Mouse (Mus musculus) myocyte (in vitro differentiated cells): ENCODE measurements around the gene Lamb3. TPM values are rescaled to one million over a fixed set of nuclear protein-coding genes. Genes with fewer than 3 reads are reported as not detected.

Experiments
- H3K27me3 ChIP-seq: one replicate; pipeline ENCODE4 v1.6.1; 2011; ENCODE audit not compliant: control insufficient read depth, insufficient read depth, insufficient read length
- H3K36me3 ChIP-seq: one replicate; pipeline ENCODE4 v1.6.1; 2011; ENCODE audit not compliant: control insufficient read depth, insufficient read depth
- H3K4me2 ChIP-seq: one replicate; pipeline ENCODE4 v1.6.1; 2011; ENCODE audit warnings: low read depth, control low read depth
- H3K4me3 ChIP-seq: one replicate; pipeline ENCODE4 v1.5.1; 2011; ENCODE audit warnings: mild to moderate bottlenecking, control low read depth, moderate library complexity
- H3K79me2 ChIP-seq: one replicate; pipeline ENCODE4 v1.6.1; 2011; ENCODE audit not compliant: control insufficient read depth, insufficient read depth
- H3ac ChIP-seq: one replicate; pipeline ENCODE4 v1.6.1; 2011; ENCODE audit not compliant: control insufficient read depth, insufficient read length
- CEBPB ChIP-seq: IDR thresholded peaks from 2 replicates; pipeline ENCODE4 v1.6.1; 2011; ENCODE audit warnings: mild to moderate bottlenecking, moderate library complexity; ENCODE audit not compliant: poor library complexity, insufficient read depth, severe bottlenecking
- E2F4 ChIP-seq: IDR thresholded peaks from one replicate; pipeline ENCODE4 v1.6.1; 2011; ENCODE audit warnings: mild to moderate bottlenecking, control low read depth, moderate library complexity; ENCODE audit not compliant: insufficient read depth
- MAX ChIP-seq: IDR thresholded peaks from one replicate; pipeline ENCODE4 v1.6.1; 2011; ENCODE audit warnings: low read depth, mild to moderate bottlenecking, control low read depth
- MYOD1 ChIP-seq, 3 experiments: IDR thresholded peaks; one replicate each; pipeline ENCODE4 v1.6.1; 2011; ENCODE audit warnings: control low read depth in 2 of 3, low read depth in 2 of 3, mild to moderate bottlenecking in 2 of 3, moderate library complexity in 1 of 3; ENCODE audit not compliant: insufficient read length in 2 of 3, control insufficient read depth in 1 of 3
- MYOG ChIP-seq, 3 experiments: IDR thresholded peaks; one replicate each; pipeline ENCODE4 v1.6.1; 2011; ENCODE audit warnings: control low read depth in 2 of 3, low read depth in 2 of 3, mild to moderate bottlenecking in 2 of 3; ENCODE audit not compliant: insufficient read length in 2 of 3, control insufficient read depth in 1 of 3, insufficient read depth in 1 of 3
- POLR2A ChIP-seq: IDR thresholded peaks from one replicate; pipeline ENCODE4 v1.6.1; 2011; ENCODE audit warnings: low read depth, mild to moderate bottlenecking, control low read depth, moderate library complexity; ENCODE audit not compliant: insufficient read length
- POLR2AphosphoS2 ChIP-seq: IDR thresholded peaks from one replicate; pipeline ENCODE4 v1.6.1; 2011; ENCODE audit warnings: low read depth, control low read depth; ENCODE audit not compliant: insufficient read length
- REST ChIP-seq: IDR thresholded peaks from one replicate; pipeline ENCODE4 v1.6.1; 2011; ENCODE audit warnings: mild to moderate bottlenecking, control low read depth, moderate library complexity; ENCODE audit not compliant: insufficient read depth, insufficient read length
- SRF ChIP-seq: IDR thresholded peaks from one replicate; pipeline ENCODE4 v1.6.1; 2011; ENCODE audit warnings: low read depth; ENCODE audit not compliant: control insufficient read depth, insufficient read length
- TCF12 ChIP-seq: IDR thresholded peaks from one replicate; pipeline ENCODE4 v1.6.1; 2011; ENCODE audit warnings: mild to moderate bottlenecking, control low read depth; ENCODE audit not compliant: poor library complexity, insufficient read depth, severe bottlenecking
- TCF3 ChIP-seq: IDR thresholded peaks from one replicate; pipeline ENCODE4 v1.6.1; 2011; ENCODE audit warnings: low read depth, control low read depth; ENCODE audit not compliant: insufficient read length
- USF1 ChIP-seq: IDR thresholded peaks from one replicate; pipeline ENCODE4 v1.6.1; 2011; ENCODE audit warnings: low read depth, mild to moderate bottlenecking, control low read depth, moderate library complexity
- polyA plus RNA-seq: library from polyadenylated mRNA; unstranded; fragments of >200 nt; fragmentation: generic; extraction: Trizol; gene quantifications from one replicate; pipeline ENCODE4 v1.2.1, GENCODE M21; 2012; ENCODE audit warnings: missing spikeins

Lamb3 gene
- polyA plus RNA-seq, 1 experiment: 15.5 TPM

GRCm38 (mm10) chr1:193255032-193255431 lies 47.5 kb downstream of the Lamb3 start:
- Histone ChIP-seq H3K27me3 (no peaks in the 10 kb centered on the region), H3K4me3 (no peak overlapping the region), H3K36me3 (no peaks in the 10 kb centered on the region), H3K4me2 (no peak overlapping the region), H3ac (no peak overlapping the region), H3K79me2 (no peaks in the 10 kb centered on the region)
- TF ChIP-seq SRF (no peak), MYOG (IDR thresholded peaks at IDR 0.05; ENCODE audit: control insufficient read depth in 1 of 3, insufficient read depth in 1 of 3, insufficient read length in 2 of 3, low read depth in 2 of 3) (no peak), REST (no peak), POLR2A (no peak), TCF3 (no peak), CEBPB (no peak), POLR2AphosphoS2 (no peak), USF1 (no peak), MYOD1 (IDR thresholded peaks at IDR 0.05; ENCODE audit: control insufficient read depth in 1 of 3, insufficient read length in 2 of 3, low read depth in 2 of 3) (no peak), TCF12 (no peak), E2F4 (no peak), MAX (no peak)

GRCm38 (mm10) chr1:193255488-193256288 lies 48.2 kb downstream of the Lamb3 start:
- TF ChIP-seq POLR2AphosphoS2 (no peak), USF1 (no peak), E2F4 (no peak), TCF3 (no peak), SRF (no peak), CEBPB (no peak)
- Histone ChIP-seq H3K4me3 (no peak overlapping the region), H3K36me3 (no peaks in the 10 kb centered on the region), H3K79me2 (no peaks in the 10 kb centered on the region), H3K27me3 (no peaks in the 10 kb centered on the region), H3K4me2 (no peak overlapping the region), H3ac (no peak overlapping the region)

GRCm38 (mm10) chr1:193256289-193256577 lies 48.7 kb downstream of the Lamb3 start:
- H3K27me3 ChIP-seq: no peaks in the 10 kb centered on the region
- H3K79me2 ChIP-seq: no peaks in the 10 kb centered on the region
- H3K4me3 ChIP-seq: no peak overlapping the region
- TF ChIP-seq SRF (no peak), USF1 (no peak), E2F4 (no peak), REST (no peak), MAX (no peak), TCF3 (no peak), TCF12 (no peak), MYOG (IDR thresholded peaks at IDR 0.05; ENCODE audit: control insufficient read depth in 1 of 3, insufficient read depth in 1 of 3, insufficient read length in 2 of 3, low read depth in 2 of 3) (no peak), CEBPB (no peak)
- H3K4me2 ChIP-seq: no peak overlapping the region
- H3ac ChIP-seq: no peak overlapping the region
- H3K36me3 ChIP-seq: no peaks in the 10 kb centered on the region

- Histone ChIP-seq H3K36me3 (no peaks in the 10 kb centered on the region), H3K4me2 (no peak overlapping the region), H3K4me3 (no peak overlapping the region), H3ac (no peak overlapping the region), H3K79me2 (no peaks in the 10 kb centered on the region), H3K27me3 (no peaks in the 10 kb centered on the region)
- TF ChIP-seq CEBPB (no peak), POLR2A (no peak), E2F4 (no peak), MYOD1 (IDR thresholded peaks at IDR 0.05; ENCODE audit: control insufficient read depth in 1 of 3, insufficient read length in 2 of 3, low read depth in 2 of 3) (no peak), REST (no peak), TCF12 (no peak), MYOG (IDR thresholded peaks at IDR 0.05; ENCODE audit: control insufficient read depth in 1 of 3, insufficient read depth in 1 of 3, insufficient read length in 2 of 3, low read depth in 2 of 3) (no peak), POLR2AphosphoS2 (no peak), TCF3 (no peak), USF1 (no peak)
Measured at GRCm38 (mm10) chr1:193256621-193257098, 49.2 kb downstream of the Lamb3 start.

GRCm38 (mm10) chr1:193259559-193259958 lies 52.1 kb downstream of the Lamb3 start:
- no peak overlapping the region for H3K4me2 ChIP-seq
- H3K4me3 ChIP-seq: no peak overlapping the region
- no peak overlapping the region for H3ac ChIP-seq
- TF ChIP-seq USF1 (no peak), MYOG (IDR thresholded peaks at IDR 0.05; ENCODE audit: control insufficient read depth in 1 of 3, insufficient read depth in 1 of 3, insufficient read length in 2 of 3, low read depth in 2 of 3) (no peak), MYOD1 (IDR thresholded peaks at IDR 0.05; ENCODE audit: control insufficient read depth in 1 of 3, insufficient read length in 2 of 3, low read depth in 2 of 3) (no peak), SRF (no peak), POLR2A (no peak), TCF3 (no peak), MAX (no peak), TCF12 (no peak), POLR2AphosphoS2 (no peak), REST (no peak), E2F4 (no peak), CEBPB (no peak)
- H3K36me3 ChIP-seq: no peaks in the 10 kb centered on the region
- H3K79me2 ChIP-seq: no peaks in the 10 kb centered on the region
- H3K27me3 ChIP-seq: no peaks in the 10 kb centered on the region
